Mouse (Mus musculus) limb, embryonic 11.5 days (tissue): Measurements from ENCODE around the gene Olfr632. TPM values are rescaled to one million over a fixed set of nuclear protein-coding genes. Genes with fewer than 3 reads are reported as not detected.
"Not testable (repeated sequence)": the region's sequence is repeated elsewhere in the genome, so short reads cannot be mapped to it uniquely, and the experiment has no call there.

Experiments used
- ATAC-seq: fragments of 200-750 bp; cut with Nextera tagmentation; 2 replicates; pipeline ENCODE4 v1.8.0; 2017; ENCODE audit warnings: low read depth; ENCODE audit not compliant: insufficient number of reproducible peaks, low FRiP score, low TSS enrichment
- DNase-seq: peaks from one replicate; pipeline ENCODE4 v3.0.0-alpha.2; 2015; ENCODE audit warnings: low spot score
- H3K27ac ChIP-seq: fragments of 300-500 bp; sonication (generic); replicated peaks from 2 replicates; pipeline ENCODE4 v1.5.1; 2014; ENCODE audit warnings: low read depth, mild to moderate bottlenecking, low read length
- H3K27me3 ChIP-seq: fragments of 300-500 bp; sonication (generic); 2 replicates; pipeline ENCODE4 v1.6.1; 2014; ENCODE audit warnings: mild to moderate bottlenecking, low read length, mixed read lengths; ENCODE audit not compliant: control insufficient read depth, insufficient read depth
- H3K36me3 ChIP-seq: fragments of 300-500 bp; sonication (generic); 2 replicates; pipeline ENCODE4 v1.6.1; 2014; ENCODE audit warnings: mild to moderate bottlenecking, low read length, moderate library complexity, mixed read lengths; ENCODE audit not compliant: control insufficient read depth, insufficient read depth
- H3K4me1 ChIP-seq: fragments of 300-500 bp; sonication (generic); 2 replicates; pipeline ENCODE4 v1.6.1; 2014; ENCODE audit warnings: low read length, mixed read lengths; ENCODE audit not compliant: control insufficient read depth, insufficient read depth
- H3K4me2 ChIP-seq: fragments of 300-500 bp; sonication (generic); 2 replicates; pipeline ENCODE4 v1.6.1; 2014; ENCODE audit warnings: low read depth, mild to moderate bottlenecking, moderate library complexity; ENCODE audit not compliant: severe bottlenecking
- H3K4me3 ChIP-seq: fragments of 300-500 bp; sonication (generic); 2 replicates; pipeline ENCODE4 v1.5.1; 2014; ENCODE audit warnings: low read depth, low read length
- H3K9ac ChIP-seq: fragments of 300-500 bp; sonication (generic); 2 replicates; pipeline ENCODE4 v1.6.1; 2014; ENCODE audit warnings: mild to moderate bottlenecking, low read length
- H3K9me3 ChIP-seq: fragments of 300-500 bp; sonication (generic); 2 replicates; pipeline ENCODE4 v1.6.1; 2016; ENCODE audit warnings: low read length; ENCODE audit not compliant: control insufficient read depth
- WGBS: fragments of 180-500 bp; shearing (Covaris S2); extraction: QIAGEN DNeasy Blood & Tissue Kit; methylation state at CpG from one replicate; pipeline ENCODE4 v1.1.7; 2014; 5-methylcytosine and 5-hydroxymethylcytosine counted together
- polyA plus RNA-seq: library from polyadenylated mRNA; unstranded; fragments of >200 nt; fragmentation: Nextera tagmentation; extraction: Ambion mirVana; gene quantifications from 2 replicates; pipeline ENCODE4 v1.2.1, GENCODE M21; 2014

Gene Olfr632
- polyA plus RNA-seq, 1 experiment from 2014 or later, result not detected

DNA sequence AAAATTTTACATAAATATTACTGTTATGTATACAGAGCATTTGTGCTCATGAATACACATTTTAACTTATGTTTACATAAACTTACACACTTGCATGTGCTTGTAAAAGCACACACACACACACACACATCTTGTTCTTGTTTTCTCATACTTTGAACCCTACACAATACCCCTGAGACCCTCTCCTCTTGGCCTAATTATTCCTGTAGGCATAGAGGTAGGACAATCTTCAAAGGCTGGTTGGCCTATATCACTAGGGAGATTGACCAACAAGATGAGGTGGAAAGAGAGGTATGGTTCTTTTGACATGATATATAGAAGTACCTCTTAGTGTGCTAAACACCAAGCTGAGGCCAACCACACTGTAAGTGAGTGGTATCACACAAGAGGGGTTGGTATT is 10.0 kb downstream of the Olfr632 start, which contains the start of gene Olfr633:
Gene Olfr633, plus strand, starts transcription at position 301 of the 400 bp plus-strand sequence.
- Histone ChIP-seq H3K4me1 (no peaks in the 10 kb centered on the region), H3K9ac (no peak within 1 kb of the TSS), H3K27ac (no peak within 1 kb of the TSS), H3K4me3 (no peak within 1 kb of the TSS), H3K9me3 (no peaks in the 10 kb centered on the region), H3K36me3 (no peaks in the 10 kb centered on the region), H3K4me2 (no peak within 1 kb of the TSS), H3K27me3 (no peaks in the 10 kb centered on the region)
- no peak for ATAC-seq
- no peak for DNase-seq

GRCm38 (mm10) chr7:103966873-103967272 is 32.7 kb downstream of the Olfr632 start:
- not testable (repeated sequence) for H3K4me1 ChIP-seq, H3K27ac ChIP-seq, H3K4me3 ChIP-seq, H3K27me3 ChIP-seq, H3K9ac ChIP-seq, H3K9me3 ChIP-seq, H3K4me2 ChIP-seq, ATAC-seq, H3K36me3 ChIP-seq, DNase-seq
- 91% methylated on average over 22 of the region's 22 CpGs for whole genome bisulfite sequencing

- Histone ChIP-seq H3K4me1 (no peaks in the 10 kb centered on the region), H3K4me3 (no peak within 1 kb of the TSS), H3K9me3 (no peaks in the 10 kb centered on the region), H3K27ac (no peak within 1 kb of the TSS), H3K27me3 (no peaks in the 10 kb centered on the region), H3K9ac (no peak within 1 kb of the TSS), H3K4me2 (no peak within 1 kb of the TSS), H3K36me3 (no peaks in the 10 kb centered on the region)
- ATAC-seq (no peak), DNase-seq (no peak)
- WGBS, result 77% methylated on average over 1 of the region's 1 CpGs
Observed at GRCm38 (mm10) chr7:103970852-103971251, 36.7 kb downstream of the Olfr632 start, which contains the start of gene Olfr635. TSS of gene Olfr635 (plus strand) at chr7:103971152.

DNA sequence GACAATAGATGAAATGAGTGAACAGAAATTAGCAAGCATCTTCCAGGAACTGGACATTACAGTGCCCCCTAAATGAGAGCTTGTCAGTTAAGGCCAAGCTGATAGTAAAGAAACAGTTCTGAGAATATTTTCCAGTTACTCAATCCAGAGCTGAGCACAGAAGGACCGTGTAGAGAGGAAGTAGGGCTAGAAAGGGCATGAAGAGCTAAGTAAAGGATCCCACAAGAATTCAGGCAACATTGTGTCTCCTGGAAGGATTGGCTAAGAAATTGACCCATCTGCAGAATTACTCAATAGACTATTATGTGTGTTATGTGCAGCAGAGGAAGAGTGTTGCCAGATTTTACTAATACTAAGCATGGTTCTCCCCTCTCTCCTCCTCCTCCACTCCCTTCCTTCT is 37.6 kb downstream of the Olfr632 start:
- no peaks in the 10 kb centered on the region for H3K9me3 ChIP-seq
- 72% methylated on average over 1 of the region's 1 CpGs for WGBS
- no peak overlapping the region for H3K4me3 ChIP-seq
- no peak overlapping the region for H3K4me2 ChIP-seq
- no peaks in the 10 kb centered on the region for H3K27me3 ChIP-seq
- H3K4me1 ChIP-seq, result no peaks in the 10 kb centered on the region
- no peaks in the 10 kb centered on the region for H3K36me3 ChIP-seq
- no peak for DNase-seq
- no peak overlapping the region for H3K9ac ChIP-seq
- ATAC-seq, result no peak
- no peak overlapping the region for H3K27ac ChIP-seq

Other genes with a start within 250 kb of the Olfr632 start
- not detected in 2 replicates for gene Olfr243, start 219.7 kb upstream of the Olfr632 start, polyA plus RNA-seq
- not detected in 2 replicates for gene Olfr628, start 204.0 kb upstream of the Olfr632 start, polyA plus RNA-seq
- not detected in 2 replicates for gene Olfr629, start 189.4 kb upstream of the Olfr632 start, polyA plus RNA-seq
- not detected in 2 replicates for gene Olfr630, start 177.0 kb upstream of the Olfr632 start, polyA plus RNA-seq
- not detected in 2 replicates for gene Olfr69, start 162.8 kb upstream of the Olfr632 start, polyA plus RNA-seq
- not detected in 2 replicates for gene Olfr68, start 154.6 kb upstream of the Olfr632 start, polyA plus RNA-seq
- gene Olfr67, start 142.5 kb upstream of the Olfr632 start, polyA plus RNA-seq, result not detected in 2 replicates
- gene Hbb-bt, start 120.4 kb upstream of the Olfr632 start, polyA plus RNA-seq, result 518 and 565 TPM in 2 replicates
- 156 and 207 TPM in 2 replicates for gene Hbb-bs, start 106.3 kb upstream of the Olfr632 start, polyA plus RNA-seq
- gene Hbb-bh2, start 93.8 kb upstream of the Olfr632 start, polyA plus RNA-seq, result not detected in 2 replicates
- gene Hbb-bh1, start 91.2 kb upstream of the Olfr632 start, polyA plus RNA-seq, result 1,749 and 1,831 TPM in 2 replicates
- gene Hbb-y, start 81.1 kb upstream of the Olfr632 start, polyA plus RNA-seq, result 7,439 and 7,962 TPM in 2 replicates
- not detected in 2 replicates for gene Olfr66, start 48.1 kb upstream of the Olfr632 start, polyA plus RNA-seq
- not detected in 2 replicates for gene Olfr64, start 39.9 kb upstream of the Olfr632 start, polyA plus RNA-seq
- gene Olfr65, start 30.9 kb upstream of the Olfr632 start, polyA plus RNA-seq, result not detected in 2 replicates
- gene Olfr631, start 5.5 kb upstream of the Olfr632 start, polyA plus RNA-seq, result not detected in 2 replicates
- not detected in 2 replicates for gene Olfr633, start 10.1 kb downstream of the Olfr632 start, polyA plus RNA-seq
- not detected in 2 replicates for gene Olfr635, start 36.8 kb downstream of the Olfr632 start, polyA plus RNA-seq
- gene Olfr638, start 64.4 kb downstream of the Olfr632 start, polyA plus RNA-seq, result not detected in 2 replicates
- not detected in 2 replicates for gene Olfr639, start 83.0 kb downstream of the Olfr632 start, polyA plus RNA-seq
- not detected in 2 replicates for gene Olfr640, start 91.2 kb downstream of the Olfr632 start, polyA plus RNA-seq
- gene Olfr641, start 101.1 kb downstream of the Olfr632 start, polyA plus RNA-seq, result not detected in 2 replicates
- not detected in 2 replicates for gene Olfr642, start 118.3 kb downstream of the Olfr632 start, polyA plus RNA-seq
- gene 4930516K23Rik, start 127.1 kb downstream of the Olfr632 start, polyA plus RNA-seq, result not detected in 2 replicates
- gene Olfr644, start 137.5 kb downstream of the Olfr632 start, polyA plus RNA-seq, result not detected in 2 replicates
- gene Olfr645, start 151.1 kb downstream of the Olfr632 start, polyA plus RNA-seq, result not detected in 2 replicates
- gene Olfr646, start 170.5 kb downstream of the Olfr632 start, polyA plus RNA-seq, result not detected in 2 replicates
- not detected in 2 replicates for gene Ubqln5, start 195.5 kb downstream of the Olfr632 start, polyA plus RNA-seq
- gene Olfr643, start 203.1 kb downstream of the Olfr632 start, polyA plus RNA-seq, result not detected in 2 replicates
- gene Ubqln3, start 208.9 kb downstream of the Olfr632 start, polyA plus RNA-seq, result not detected in 2 replicates
- gene Ubqlnl, start 216.2 kb downstream of the Olfr632 start, polyA plus RNA-seq, result not detected in 2 replicates
- gene Olfm5, start 230.5 kb downstream of the Olfr632 start, polyA plus RNA-seq, result not detected in 2 replicates
- gene Olfr648, start 249.0 kb downstream of the Olfr632 start, polyA plus RNA-seq, result 0.18 and 0.25 TPM in 2 replicates